Mouse (Mus musculus) induced T-regulatory cell, adult 2 months (primary cell): ENCODE measurements around the gene Ccn1.

Experiments
- DNase-seq: peaks from one replicate; pipeline ENCODE4 v3.0.0-alpha.2; 2012; ENCODE audit warnings: low read depth

Ccn1 gene

DNA sequence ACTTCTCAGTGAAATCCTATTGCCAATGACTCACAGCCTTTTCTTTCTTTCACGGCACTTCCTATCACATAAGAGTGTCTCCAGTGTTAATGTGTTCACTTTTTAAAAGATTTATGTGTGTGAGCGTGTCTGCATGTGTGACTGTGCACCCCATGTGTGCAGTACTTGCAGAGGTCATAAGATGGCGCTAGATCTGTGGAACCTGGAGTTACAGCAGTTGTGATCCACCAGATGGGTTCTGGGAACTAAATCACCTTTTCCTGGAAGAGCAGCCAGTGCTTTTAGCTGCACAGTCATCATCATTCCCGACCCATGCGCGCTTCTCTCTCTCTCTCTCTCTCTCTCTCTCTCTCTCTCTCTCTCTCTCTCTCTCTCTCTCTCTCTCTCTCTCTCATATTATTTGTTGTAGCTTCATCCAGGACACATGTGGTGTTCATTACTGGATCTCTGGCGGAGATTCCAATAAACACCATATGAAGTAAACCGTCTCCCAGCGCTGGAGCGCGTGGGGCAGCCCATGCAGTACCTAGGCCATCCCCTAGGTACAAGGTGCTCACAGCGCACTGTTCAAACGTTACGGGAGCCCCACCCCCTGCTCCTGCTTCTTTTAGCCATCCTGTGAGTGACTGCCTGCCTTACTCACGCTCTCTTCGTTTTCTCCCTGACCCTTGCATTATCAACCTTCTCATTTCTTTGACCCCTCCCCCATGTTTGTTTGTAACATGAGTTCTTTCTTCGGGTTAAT is 30.0 kb downstream of the Ccn1 start:
- no peak for DNase-seq

GRCm38 (mm10) chr3:145618299-145618698 is 31.5 kb downstream of the Ccn1 start:
- peak; percentile 76 for DNase-seq

- no peak for DNase-seq
Measured at GRCm38 (mm10) chr3:145614362-145615115, 35.2 kb downstream of the Ccn1 start.

DNA sequence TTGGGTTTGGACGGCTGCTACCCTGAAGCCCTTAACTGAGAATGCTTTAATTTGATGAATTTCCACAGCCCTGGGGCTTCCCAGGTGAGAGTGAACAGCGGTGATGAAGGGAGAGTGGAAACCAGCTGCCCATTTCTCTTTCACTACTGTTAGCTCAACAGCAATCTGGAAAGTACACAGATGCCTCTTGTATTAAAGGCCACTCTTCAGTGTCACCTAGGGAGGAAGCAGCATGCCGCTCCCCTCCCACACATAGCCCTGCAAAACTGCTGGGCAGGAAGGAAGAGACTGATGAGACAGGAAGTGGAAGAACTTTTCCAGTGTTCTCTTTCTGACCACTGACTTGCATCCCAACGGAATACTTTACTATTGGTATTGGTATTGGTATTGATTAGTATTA is 36.5 kb downstream of the Ccn1 start:
- DNase-seq = no peak

GRCm38 (mm10) chr3:145612662-145613061 is 37.1 kb downstream of the Ccn1 start:
- peak; percentile 64 for DNase-seq

- DNase-seq = no peak
Measured at GRCm38 (mm10) chr3:145608320-145608719, 41.5 kb downstream of the Ccn1 start.

DNA sequence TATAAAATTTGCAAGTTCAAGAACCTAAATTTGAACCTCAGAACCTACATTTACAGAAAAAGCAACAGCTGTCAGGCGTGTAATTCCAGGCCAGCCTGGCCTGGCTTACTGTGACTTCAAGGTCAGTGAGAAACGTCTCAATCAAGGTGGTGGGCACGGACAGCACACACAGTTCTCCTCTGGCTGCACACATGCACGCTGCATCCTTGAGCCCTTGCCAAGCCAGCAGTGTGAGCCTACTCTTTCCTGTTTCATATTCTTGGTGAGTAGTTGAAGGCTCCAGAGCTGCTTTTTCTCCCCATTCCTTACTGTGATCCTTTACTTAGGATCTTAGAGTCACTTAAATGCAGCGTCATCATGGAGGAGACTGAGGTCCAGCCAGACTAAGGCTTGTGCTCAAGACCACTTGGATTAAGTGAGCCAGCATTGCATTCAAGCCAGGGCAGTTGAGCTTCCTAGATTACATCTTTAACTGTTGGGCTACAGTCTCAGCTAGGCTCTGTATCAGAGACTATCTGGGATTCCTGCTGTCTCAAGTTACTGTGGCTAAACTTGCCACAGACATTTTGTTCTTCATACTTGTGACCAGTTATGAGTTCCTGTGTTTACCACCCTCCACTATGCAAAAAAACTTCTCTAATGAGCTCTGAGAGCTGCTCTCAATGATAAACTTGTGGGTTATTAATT is 44.2 kb downstream of the Ccn1 start:
- DNase-seq = no peak

DNA sequence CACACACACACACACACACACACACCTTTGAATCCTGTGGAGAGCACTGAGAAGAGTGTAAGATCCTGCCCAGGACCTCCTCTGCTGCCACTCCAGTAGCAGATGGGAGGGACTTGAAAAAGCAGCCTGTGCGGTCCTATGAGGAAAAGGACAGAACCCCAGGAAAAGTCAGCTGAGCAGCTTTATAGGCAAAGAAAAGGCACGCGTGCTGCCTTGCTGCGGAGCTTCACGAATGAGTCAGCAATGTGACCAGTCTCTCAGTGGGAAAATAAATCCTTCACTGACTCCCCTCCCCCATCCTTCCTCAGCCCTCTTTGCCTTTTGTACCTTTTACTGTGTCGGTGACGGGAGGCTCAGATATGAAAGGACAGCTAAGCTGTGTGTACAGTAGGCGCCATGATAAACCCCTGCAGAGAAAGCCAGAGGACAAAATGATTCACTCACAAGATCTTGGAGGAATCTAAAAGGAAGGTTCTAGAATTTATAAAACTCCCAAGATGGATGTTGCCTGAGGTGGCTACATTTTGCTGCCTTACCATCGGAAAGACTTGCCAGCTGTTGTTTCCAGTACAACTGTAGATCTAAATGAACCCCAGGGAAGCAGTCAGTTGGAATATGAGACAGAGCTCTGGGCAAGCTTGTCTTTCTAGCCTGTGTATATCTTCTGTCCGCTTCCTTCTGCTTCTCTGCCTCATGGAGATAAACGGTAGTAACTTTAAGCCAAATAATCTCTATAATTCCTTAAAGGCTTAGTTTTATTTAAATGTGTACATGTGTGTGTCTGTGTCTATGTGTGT is 47.2 kb downstream of the Ccn1 start:
- no peak for DNase-seq

DNA sequence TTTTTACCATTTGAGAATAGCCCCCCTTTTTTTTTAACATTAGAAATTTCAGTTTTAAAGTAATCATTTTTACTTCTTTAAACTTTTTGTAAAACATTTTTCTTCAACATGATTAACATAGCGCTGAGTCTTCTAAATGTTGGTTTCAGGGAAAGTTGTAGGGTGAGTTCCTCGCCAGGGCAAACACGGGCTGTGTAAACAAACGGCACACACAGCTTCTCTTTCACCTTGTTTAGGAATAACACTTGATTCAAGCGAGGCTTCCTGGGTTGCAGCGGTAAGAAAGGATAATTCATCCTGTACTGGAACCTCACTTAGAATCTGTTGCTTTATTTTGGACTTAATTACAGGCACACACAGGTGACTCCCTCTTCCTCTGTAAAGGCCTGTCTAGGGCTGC is 48.4 kb downstream of the Ccn1 start:
- DNase-seq = no peak

- no peak for DNase-seq
Measured at GRCm38 (mm10) chr3:145600801-145601200, 49.0 kb downstream of the Ccn1 start.

- DNase-seq = no peak
Measured at GRCm38 (mm10) chr3:145599059-145599458, 50.7 kb downstream of the Ccn1 start.
